Mouse (Mus musculus) hindbrain, embryonic 14.5 days (tissue): Measurements from ENCODE around the gene Atp1b2. TPM values are rescaled to one million over a fixed set of nuclear protein-coding genes. Genes with fewer than 3 reads are reported as not detected.
"Not testable (repeated sequence)": the region's sequence is repeated elsewhere in the genome, so short reads cannot be mapped to it uniquely, and the experiment has no call there.

Experiments
- ATAC-seq: fragments of 200-750 bp; cut with Nextera tagmentation; 2 replicates; pipeline ENCODE4 v1.8.0; 2017; ENCODE audit warnings: moderate number of reproducible peaks, mild to moderate bottlenecking, moderate TSS enrichment, moderate library complexity; ENCODE audit not compliant: low FRiP score
- DNase-seq: peaks from one replicate; pipeline ENCODE4 v3.0.0-alpha.2; 2015; ENCODE audit warnings: low spot score
- H3K27ac ChIP-seq: fragments of 300-500 bp; sonication (generic); 2 replicates; pipeline ENCODE4 v1.5.1; 2014; ENCODE audit warnings: mild to moderate bottlenecking, moderate library complexity
- H3K27me3 ChIP-seq: fragments of 300-500 bp; sonication (generic); 2 replicates; pipeline ENCODE4 v1.6.1; 2014; ENCODE audit warnings: mild to moderate bottlenecking, low read length, mixed read lengths; ENCODE audit not compliant: control insufficient read depth, insufficient read depth
- H3K36me3 ChIP-seq: fragments of 300-500 bp; sonication (generic); replicated peaks from 2 replicates; pipeline ENCODE4 v1.6.1; 2014; ENCODE audit not compliant: control insufficient read depth, insufficient read depth
- H3K4me1 ChIP-seq: fragments of 300-500 bp; sonication (generic); replicated peaks from 2 replicates; pipeline ENCODE4 v1.6.1; 2014; ENCODE audit warnings: antibody characterized with exemption, low read length, mixed read lengths; ENCODE audit not compliant: control insufficient read depth, insufficient read depth
- H3K4me2 ChIP-seq: fragments of 300-500 bp; sonication (generic); replicated peaks from 2 replicates; pipeline ENCODE4 v1.6.1; 2014; ENCODE audit warnings: mild to moderate bottlenecking, moderate library complexity
- H3K4me3 ChIP-seq: fragments of 300-500 bp; sonication (generic); replicated peaks from 2 replicates; pipeline ENCODE4 v1.5.1; 2014; ENCODE audit warnings: mild to moderate bottlenecking, low read length
- H3K9ac ChIP-seq: fragments of 300-500 bp; sonication (generic); 2 replicates; pipeline ENCODE4 v1.6.1; 2014
- H3K9me3 ChIP-seq: fragments of 300-500 bp; sonication (generic); 2 replicates; pipeline ENCODE4 v1.6.1; 2016; ENCODE audit warnings: low read length; ENCODE audit not compliant: control insufficient read depth
- WGBS: fragments of 180-500 bp; shearing (Covaris S2); extraction: QIAGEN DNeasy Blood & Tissue Kit; methylation state at CpG from one replicate; pipeline ENCODE4 v1.1.7; 2014; 5-methylcytosine and 5-hydroxymethylcytosine counted together
- polyA plus RNA-seq: library from polyadenylated mRNA; unstranded; fragments of >200 nt; fragmentation: Nextera tagmentation; extraction: Ambion mirVana; gene quantifications from 2 replicates; pipeline ENCODE4 v1.2.1, GENCODE M21; 2014

Gene Atp1b2
- polyA plus RNA-seq, 1 experiment from 2014 or later: 72.1 TPM

DNA sequence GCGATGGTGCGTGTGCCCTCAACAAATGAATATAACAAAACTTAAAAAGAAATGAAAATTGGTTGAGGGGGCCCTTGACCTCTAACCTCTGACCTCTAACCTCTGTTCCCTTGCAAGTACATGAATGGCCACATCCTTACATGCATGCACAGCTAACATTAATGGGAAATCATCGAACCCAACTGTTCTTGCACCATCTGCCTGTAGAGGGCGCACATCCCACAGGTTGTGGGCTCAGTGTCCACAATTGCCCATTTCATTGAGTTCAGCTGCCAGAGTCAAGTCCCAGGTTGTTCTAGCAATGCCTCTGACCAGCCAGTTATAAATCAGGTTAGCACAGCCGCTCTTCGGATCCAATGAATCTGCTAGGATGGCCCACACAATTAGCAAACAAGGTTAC lies 22.5 kb upstream of the Atp1b2 start:
- H3K4me2 ChIP-seq: no peak overlapping the region
- 0 out of 2 replicates have a peak, but pooled peaks cover under 1% of the 10 kb centered on the region for H3K4me1 ChIP-seq
- WGBS: 35% methylated on average over 6 of the region's 6 CpGs
- no peaks in the 10 kb centered on the region for H3K9me3 ChIP-seq
- no peaks in the 10 kb centered on the region for H3K36me3 ChIP-seq
- H3K4me3 ChIP-seq: no peak overlapping the region
- no peak for ATAC-seq
- H3K27ac ChIP-seq: no peak overlapping the region
- DNase-seq: peak; percentile 84
- no peaks in the 10 kb centered on the region for H3K27me3 ChIP-seq
- H3K9ac ChIP-seq: no peak overlapping the region

DNA sequence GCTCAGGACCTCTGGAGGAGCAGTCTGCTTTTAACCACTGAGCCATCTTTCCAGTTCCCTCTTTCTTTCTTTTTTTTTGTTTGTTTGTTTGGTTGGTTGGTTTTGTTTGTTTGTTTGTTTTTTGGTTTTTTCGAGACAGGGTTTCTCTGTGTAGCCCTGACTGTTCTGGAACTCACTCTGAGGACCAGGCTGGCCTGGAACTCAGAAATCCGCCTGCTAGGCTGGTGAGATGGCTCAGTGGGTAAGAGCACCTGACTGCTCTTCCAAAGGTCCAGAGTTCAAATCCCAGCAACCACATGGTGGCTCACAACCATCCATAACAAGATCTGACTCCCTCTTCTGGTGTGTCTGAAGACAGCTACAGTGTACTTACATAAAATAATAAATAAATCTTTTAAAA lies 18.6 kb upstream of the Atp1b2 start:
- WGBS: 91% methylated on average over 2 of the region's 2 CpGs
- ATAC-seq, DNase-seq, H3K4me3 ChIP-seq, H3K9ac ChIP-seq, H3K27me3 ChIP-seq, H3K36me3 ChIP-seq, H3K9me3 ChIP-seq, H3K4me2 ChIP-seq, H3K27ac ChIP-seq: not testable (repeated sequence)
- H3K4me1 ChIP-seq: peaks cover 17% of the 10 kb centered on the region; the same call in 1 of the 2 replicates

DNA sequence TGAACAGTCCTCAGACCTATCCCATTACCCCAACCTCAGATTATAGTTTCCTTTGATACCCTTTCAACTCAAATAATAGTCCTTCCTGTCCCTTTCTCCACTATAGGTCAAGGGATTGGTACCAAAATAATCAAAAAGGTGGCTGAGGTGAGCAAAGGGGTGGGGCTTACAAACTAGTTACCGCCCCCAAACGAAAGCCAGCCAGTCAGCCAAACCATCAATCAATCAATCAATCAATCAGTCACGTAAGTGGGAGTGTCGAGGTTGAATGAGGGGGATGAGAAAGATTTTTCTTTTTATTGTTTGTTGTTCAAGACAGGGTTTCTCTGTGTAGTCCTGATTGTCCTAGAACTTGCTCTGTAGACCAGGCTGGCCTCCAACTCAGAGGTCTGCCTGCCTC lies 17.3 kb upstream of the Atp1b2 start:
- Histone ChIP-seq H3K4me2 (peak overlapping the region; percentile 77), H3K27ac (no peak overlapping the region), H3K36me3 (no peaks in the 10 kb centered on the region), H3K9me3 (no peaks in the 10 kb centered on the region), H3K27me3 (no peaks in the 10 kb centered on the region), H3K4me3 (peak overlapping the region; percentile 52), H3K4me1 (peaks cover 17% of the 10 kb centered on the region; the same call in 1 of the 2 replicates), H3K9ac (peak overlapping the region; percentile 74; the same call in 1 of the 2 replicates)
- DNase-seq (no peak), ATAC-seq (no peak)
- 55% methylated on average over 4 of the region's 4 CpGs for WGBS

DNA sequence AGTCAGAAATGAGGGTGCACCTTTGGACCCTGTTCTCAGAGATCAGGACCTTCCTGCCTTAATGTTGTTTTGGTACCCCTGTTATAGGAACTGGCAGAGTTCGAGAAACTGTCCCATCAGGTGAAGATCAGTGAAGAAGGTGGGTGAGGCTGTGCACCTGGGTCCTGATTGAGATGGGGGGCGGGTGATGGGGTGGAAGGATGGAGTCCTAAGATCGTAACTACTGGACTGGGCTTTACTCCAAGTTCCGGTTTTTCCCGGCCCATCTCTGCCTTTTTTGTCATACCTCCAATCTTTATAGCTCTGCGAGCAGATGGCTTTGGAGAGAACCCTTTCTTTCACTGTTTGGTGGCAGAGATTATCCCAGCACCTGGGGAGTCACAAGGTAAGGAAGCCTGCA lies 16.7 kb upstream of the Atp1b2 start:
- 56% methylated on average over 6 of the region's 6 CpGs for WGBS
- Histone ChIP-seq H3K4me1 (peaks cover 17% of the 10 kb centered on the region; the same call in 1 of the 2 replicates), H3K9ac (peak overlapping the region; percentile 74), H3K4me3 (peak overlapping the region; percentile 52), H3K9me3 (no peaks in the 10 kb centered on the region), H3K27ac (peak overlapping the region; percentile 75), H3K4me2 (peak overlapping the region; percentile 77), H3K27me3 (no peaks in the 10 kb centered on the region), H3K36me3 (no peaks in the 10 kb centered on the region)
- ATAC-seq (no peak), DNase-seq (no peak)

DNA sequence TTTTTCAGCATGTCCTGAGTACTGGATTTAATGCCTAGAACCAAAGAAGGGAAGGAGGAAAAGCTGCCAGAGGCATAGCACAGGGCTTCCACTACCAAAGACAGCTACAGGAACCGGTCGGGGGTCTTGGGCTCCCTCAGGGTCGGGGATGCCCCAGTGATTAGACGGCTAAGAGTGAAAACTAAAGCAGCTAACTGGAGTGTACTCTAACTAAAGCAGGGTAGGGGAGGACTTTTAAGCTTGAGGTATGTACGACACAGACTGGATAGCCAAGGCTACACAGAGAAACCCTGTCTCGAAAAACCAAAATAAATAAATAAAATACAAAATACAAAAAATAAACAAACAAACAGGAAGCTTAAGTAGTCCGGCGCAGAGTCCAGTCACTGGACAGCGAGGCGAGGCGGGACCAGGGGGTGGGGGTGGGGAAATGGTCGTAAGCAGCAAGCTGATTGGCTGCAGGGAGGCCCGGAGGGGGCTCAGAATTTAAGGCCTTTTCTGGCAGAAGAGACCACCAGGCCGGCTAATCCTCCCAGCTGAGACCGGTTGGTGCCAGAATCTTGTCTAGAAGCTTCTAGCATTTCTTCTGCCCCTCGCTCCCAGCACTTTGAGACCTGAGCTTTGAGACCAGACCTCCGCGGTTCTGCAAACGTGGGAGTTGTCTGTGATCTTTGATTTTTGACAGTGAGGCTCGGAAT lies 16.0 kb upstream of the Atp1b2 start, which contains the start of gene Sat2:
Sat2 (plus strand) TSS at position 454 of the 698 bp plus-strand sequence.
- Histone ChIP-seq H3K36me3 (no peaks in the 10 kb centered on the region), H3K4me1 (peaks cover 17% of the 10 kb centered on the region; the same call in 1 of the 2 replicates), H3K9me3 (no peaks in the 10 kb centered on the region), H3K4me3 (peak within 1 kb of the TSS; percentile 52), H3K27ac (peak within 1 kb of the TSS; percentile 75), H3K27me3 (no peaks in the 10 kb centered on the region), H3K9ac (peak within 1 kb of the TSS; percentile 74), H3K4me2 (peak within 1 kb of the TSS; percentile 77)
- peak; percentile 83 for DNase-seq
- peak; percentile 84; the same call in 1 of the 2 replicates for ATAC-seq
- WGBS: under 1% methylated on average over 20 of the region's 20 CpGs

DNA sequence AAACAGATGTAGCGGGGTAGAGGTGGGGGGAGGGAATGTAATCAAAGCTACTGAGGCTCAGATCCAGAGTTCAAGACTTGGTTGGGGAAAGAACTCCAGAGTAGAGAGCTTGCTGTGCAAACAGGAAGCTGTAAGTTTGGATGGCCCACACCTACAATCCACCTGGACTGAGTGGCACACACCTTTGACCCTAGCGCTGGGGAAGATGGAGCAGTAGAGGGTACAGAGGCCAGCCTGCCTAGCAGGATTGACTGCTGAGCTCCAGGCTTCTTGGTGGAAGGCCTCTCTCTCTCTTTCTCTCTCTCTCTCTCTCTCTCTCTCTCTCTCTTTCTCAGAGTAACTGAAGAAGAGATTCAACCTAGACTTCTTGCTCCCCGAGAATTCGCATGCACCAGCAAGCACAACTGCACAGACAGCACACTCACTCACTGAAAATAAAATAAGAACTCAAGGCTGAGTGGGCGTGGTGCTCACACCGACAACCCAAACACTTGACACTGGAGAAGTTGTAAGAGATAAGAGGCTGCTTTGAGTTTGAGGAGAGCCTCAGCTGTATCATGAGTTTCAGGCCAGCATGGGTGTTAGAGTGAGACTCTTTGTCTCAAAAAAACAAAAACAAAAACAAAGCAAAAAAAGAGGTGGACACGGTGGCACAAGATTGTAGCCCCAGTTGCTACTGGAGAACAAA lies 14.8 kb upstream of the Atp1b2 start:
- Histone ChIP-seq H3K4me3 (no peak overlapping the region), H3K9me3 (no peaks in the 10 kb centered on the region), H3K27me3 (no peaks in the 10 kb centered on the region), H3K4me2 (no peak overlapping the region), H3K36me3 (no peaks in the 10 kb centered on the region), H3K4me1 (peaks cover 17% of the 10 kb centered on the region; the same call in 1 of the 2 replicates), H3K9ac (no peak overlapping the region), H3K27ac (no peak overlapping the region)
- no peak for DNase-seq
- WGBS: 90% methylated on average over 7 of the region's 7 CpGs
- no peak for ATAC-seq

DNA sequence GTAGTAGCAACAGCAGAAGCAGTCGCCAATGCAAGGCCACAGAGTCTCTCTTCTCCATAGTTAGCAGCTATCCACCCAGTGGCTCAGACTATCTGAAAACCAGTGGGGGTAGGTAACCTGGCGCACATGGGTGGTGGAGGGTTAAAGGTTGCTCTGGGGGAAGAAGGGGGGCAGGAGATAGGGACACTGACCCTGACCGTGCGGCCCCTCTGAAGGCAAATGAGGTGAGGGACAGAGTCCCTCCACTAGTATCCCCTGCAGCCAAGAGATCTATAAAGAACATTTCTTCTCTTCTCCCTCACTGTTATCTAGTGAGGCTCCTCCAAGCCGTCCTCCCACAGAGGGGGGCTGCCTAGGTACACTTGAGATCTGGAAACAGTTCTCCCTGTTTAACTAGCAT lies 12.1 kb upstream of the Atp1b2 start, which contains the start of gene Shbg:
Shbg (minus strand) TSS at position 101 of the 400 bp plus-strand sequence.
- WGBS: 73% methylated on average over 5 of the region's 5 CpGs
- Histone ChIP-seq H3K9ac (no peak within 1 kb of the TSS), H3K27ac (no peak within 1 kb of the TSS), H3K4me3 (no peak within 1 kb of the TSS), H3K36me3 (no peaks in the 10 kb centered on the region), H3K27me3 (no peaks in the 10 kb centered on the region), H3K4me2 (no peak within 1 kb of the TSS), H3K9me3 (no peaks in the 10 kb centered on the region), H3K4me1 (peaks cover 12% of the 10 kb centered on the region; the same call in 1 of the 2 replicates)
- DNase-seq (no peak), ATAC-seq (no peak)

DNA sequence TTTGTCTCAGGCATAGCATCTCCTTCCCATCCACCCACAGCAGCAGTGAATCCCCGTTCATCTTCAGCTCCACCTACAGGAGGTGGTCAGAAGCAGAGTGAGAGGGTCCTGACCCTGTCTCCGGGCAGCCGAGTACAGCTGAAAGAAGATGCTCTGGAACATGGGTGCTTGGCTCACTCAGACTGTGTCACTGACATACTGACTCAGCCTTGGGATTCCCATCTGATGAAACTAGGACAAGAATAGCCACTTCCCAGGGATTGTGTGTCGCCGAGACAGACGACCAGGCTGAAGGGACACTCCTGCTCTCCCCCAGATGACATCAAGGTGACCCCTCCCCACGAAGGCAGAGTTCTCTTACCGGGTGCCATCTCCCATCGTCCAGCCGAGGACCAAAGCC lies 11.0 kb upstream of the Atp1b2 start:
- 45% methylated on average over 10 of the region's 10 CpGs for WGBS
- no peak for DNase-seq

DNA sequence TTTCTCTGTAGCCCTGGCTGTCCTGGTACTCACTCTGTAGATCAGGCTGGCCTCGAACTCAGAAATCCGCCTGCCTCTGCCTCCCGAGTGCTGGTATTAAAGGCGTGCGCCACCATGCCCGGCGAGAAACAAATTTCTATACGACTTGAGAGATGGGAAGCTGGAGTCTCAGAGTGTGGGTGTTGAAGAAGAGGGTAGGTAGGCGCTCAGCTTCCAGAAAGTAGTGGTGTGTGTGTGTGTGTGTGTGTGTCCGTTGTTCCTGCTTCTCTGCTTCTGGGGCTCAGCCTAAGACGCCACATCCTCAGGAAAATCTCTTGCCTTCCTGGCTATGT lies 8.5 kb upstream of the Atp1b2 start:
- H3K4me1 ChIP-seq, H3K36me3 ChIP-seq, H3K4me2 ChIP-seq, H3K4me3 ChIP-seq, H3K9ac ChIP-seq, H3K27me3 ChIP-seq, H3K9me3 ChIP-seq, DNase-seq, H3K27ac ChIP-seq, ATAC-seq: not testable (repeated sequence)
- WGBS: 58% methylated on average over 11 of the region's 11 CpGs

More for the DNA sequence above, 11.0 kb upstream of the Atp1b2 start:
- Histone ChIP-seq H3K4me3 (no peak overlapping the region), H3K27me3 (no peaks in the 10 kb centered on the region), H3K27ac (no peak overlapping the region), H3K36me3 (no peaks in the 10 kb centered on the region), H3K9me3 (no peaks in the 10 kb centered on the region), H3K4me2 (no peak overlapping the region), H3K9ac (no peak overlapping the region), H3K4me1 (0 out of 2 replicates have a peak, but pooled peaks cover 5% of the 10 kb centered on the region)
- ATAC-seq: no peak
